Mouse (Mus musculus) limb, embryonic 14.5 days (tissue): Measurements from ENCODE around the gene Gm5089. TPM values are rescaled to one million over a fixed set of nuclear protein-coding genes. Genes with fewer than 3 reads are reported as not detected.

ENCODE experiments used
- ATAC-seq: fragments of 200-750 bp; cut with Nextera tagmentation; 2 replicates; pipeline ENCODE4 v1.8.0; 2017; ENCODE audit warnings: low read depth, moderate number of reproducible peaks, moderate TSS enrichment; ENCODE audit not compliant: low FRiP score
- DNase-seq: peaks from one replicate; pipeline ENCODE4 v3.0.0-alpha.2; 2015; ENCODE audit warnings: low spot score
- H3K27ac ChIP-seq: fragments of 300-500 bp; sonication (generic); replicated peaks from 2 replicates; pipeline ENCODE4 v1.5.1; 2014; ENCODE audit warnings: low read depth, mild to moderate bottlenecking, low read length, moderate library complexity, mixed read lengths
- H3K27me3 ChIP-seq: fragments of 300-500 bp; sonication (generic); 2 replicates; pipeline ENCODE4 v1.6.1; 2014; ENCODE audit warnings: low read length, mixed read lengths; ENCODE audit not compliant: control insufficient read depth, insufficient read depth
- H3K36me3 ChIP-seq: fragments of 300-500 bp; sonication (generic); 2 replicates; pipeline ENCODE4 v1.6.1; 2014; ENCODE audit warnings: mild to moderate bottlenecking, low read length, moderate library complexity, mixed read lengths; ENCODE audit not compliant: control insufficient read depth, insufficient read depth
- H3K4me1 ChIP-seq: fragments of 300-500 bp; sonication (generic); 2 replicates; pipeline ENCODE4 v1.6.1; 2014; ENCODE audit warnings: antibody characterized with exemption, low read length, mixed read lengths; ENCODE audit not compliant: control insufficient read depth, insufficient read depth
- H3K4me2 ChIP-seq: fragments of 300-500 bp; sonication (generic); replicated peaks from 2 replicates; pipeline ENCODE4 v1.6.1; 2014; ENCODE audit warnings: low read depth, mild to moderate bottlenecking, low read length, moderate library complexity; ENCODE audit not compliant: severe bottlenecking
- H3K4me3 ChIP-seq: fragments of 300-500 bp; sonication (generic); replicated peaks from 2 replicates; pipeline ENCODE4 v1.5.1; 2014; ENCODE audit warnings: low read length
- H3K9ac ChIP-seq: fragments of 300-500 bp; sonication (generic); 2 replicates; pipeline ENCODE4 v1.6.1; 2014; ENCODE audit warnings: mild to moderate bottlenecking, low read depth, low read length, moderate library complexity; ENCODE audit not compliant: severe bottlenecking
- H3K9me3 ChIP-seq: fragments of 300-500 bp; sonication (generic); 2 replicates; pipeline ENCODE4 v1.6.1; 2016; ENCODE audit warnings: low read length; ENCODE audit not compliant: control insufficient read depth
- POLR2A ChIP-seq: fragments of 200-500 bp; IDR thresholded peaks from 2 replicates; pipeline ENCODE4 v1.8.0; 2012; ENCODE audit warnings: inconsistent platforms, mild to moderate bottlenecking, moderate library complexity, borderline replicate concordance; ENCODE audit not compliant: insufficient read depth, insufficient read length; ENCODE audit errors: extremely low read depth
- WGBS: fragments of 180-500 bp; shearing (Covaris S2); extraction: QIAGEN DNeasy Blood & Tissue Kit; methylation state at CpG from one replicate; pipeline ENCODE4 v1.1.7; 2014; 5-methylcytosine and 5-hydroxymethylcytosine counted together
- polyA plus RNA-seq, 2 experiments: library from polyadenylated mRNA; depleted of rRNA in 1 of 2; stranded (reverse) in 1 of 2; unstranded in 1 of 2; fragments of >200 nt; fragmentation: Nextera tagmentation in 1 of 2; extraction: Ambion mirVana in 1 of 2; gene quantifications; 2 replicates each; pipeline versions ENCODE4 v1.2.1 to v1.2.3; 2012 to 2014

Gene Gm5089
- polyA plus RNA-seq, 2 experiments, result not detected

GRCm38 (mm10) chr14:122404596-122405154 lies 46.2 kb downstream of the Gm5089 start:
- 76% methylated on average over 7 of the region's 7 CpGs for WGBS
- Histone ChIP-seq H3K27ac (no peak overlapping the region), H3K27me3 (peaks cover 53% of the 10 kb centered on the region), H3K4me2 (no peak overlapping the region), H3K36me3 (no peaks in the 10 kb centered on the region), H3K4me3 (no peak overlapping the region), H3K9me3 (no peaks in the 10 kb centered on the region), H3K4me1 (peaks cover 14% of the 10 kb centered on the region), H3K9ac (no peak overlapping the region)
- DNase-seq, result no peak
- ATAC-seq, result no peak
- TF ChIP-seq POLR2A, result no peak

GRCm38 (mm10) chr14:122403422-122403940 lies 47.4 kb downstream of the Gm5089 start:
- H3K27ac ChIP-seq, result no peak overlapping the region
- DNase-seq (no peak), ATAC-seq (no peak)
- H3K9ac ChIP-seq, result no peak overlapping the region
- peaks cover 51% of the 10 kb centered on the region for H3K27me3 ChIP-seq
- no peaks in the 10 kb centered on the region for H3K9me3 ChIP-seq
- TF ChIP-seq POLR2A, result no peak
- H3K4me2 ChIP-seq, result no peak overlapping the region
- WGBS, result 72% methylated on average over 3 of the region's 3 CpGs
- no peaks in the 10 kb centered on the region for H3K36me3 ChIP-seq
- no peak overlapping the region for H3K4me3 ChIP-seq
- peaks cover 14% of the 10 kb centered on the region for H3K4me1 ChIP-seq

GRCm38 (mm10) chr14:122402716-122403258 lies 48.1 kb downstream of the Gm5089 start:
- DNase-seq, result no peak
- Histone ChIP-seq H3K4me1 (peaks cover 14% of the 10 kb centered on the region), H3K4me2 (no peak overlapping the region), H3K27ac (no peak overlapping the region), H3K9ac (no peak overlapping the region), H3K36me3 (no peaks in the 10 kb centered on the region), H3K9me3 (no peaks in the 10 kb centered on the region), H3K4me3 (no peak overlapping the region), H3K27me3 (peaks cover 46% of the 10 kb centered on the region)
- no peak for TF ChIP-seq POLR2A
- no peak for ATAC-seq
- 51% methylated on average over 12 of the region's 12 CpGs for WGBS

DNA sequence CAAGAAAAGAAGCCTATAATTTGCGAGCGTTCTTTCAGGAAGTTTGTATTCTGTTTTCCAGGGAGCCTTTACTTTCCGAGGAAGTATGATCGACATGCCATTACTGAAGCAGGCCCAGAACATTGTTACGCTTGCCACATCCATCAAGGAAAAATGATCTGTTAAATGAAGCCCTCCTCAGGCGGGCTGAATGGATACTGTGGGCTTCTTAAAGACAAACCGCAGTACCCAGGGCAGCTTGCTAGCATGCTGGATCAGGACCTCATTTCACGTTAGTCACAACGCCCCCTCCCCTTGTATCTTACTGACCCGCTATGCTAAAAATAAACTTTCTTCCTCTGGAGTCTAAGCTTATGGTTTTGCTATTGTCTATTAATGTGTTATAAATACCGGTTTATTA lies 49.0 kb downstream of the Gm5089 start:
- H3K9me3 ChIP-seq, result no peaks in the 10 kb centered on the region
- peaks cover 12% of the 10 kb centered on the region for H3K4me1 ChIP-seq
- TF ChIP-seq POLR2A, result no peak
- no peak overlapping the region for H3K9ac ChIP-seq
- peaks cover 37% of the 10 kb centered on the region for H3K27me3 ChIP-seq
- ATAC-seq (no peak), DNase-seq (no peak)
- no peak overlapping the region for H3K27ac ChIP-seq
- WGBS, result 59% methylated on average over 11 of the region's 11 CpGs
- H3K36me3 ChIP-seq, result no peaks in the 10 kb centered on the region
- no peak overlapping the region for H3K4me3 ChIP-seq
- H3K4me2 ChIP-seq, result no peak overlapping the region

GRCm38 (mm10) chr14:122399906-122400305 lies 51.0 kb downstream of the Gm5089 start:
- Histone ChIP-seq H3K4me2 (no peak overlapping the region), H3K27me3 (peaks cover 17% of the 10 kb centered on the region), H3K4me1 (no peaks in the 10 kb centered on the region), H3K9me3 (no peaks in the 10 kb centered on the region), H3K27ac (no peak overlapping the region), H3K9ac (no peak overlapping the region), H3K36me3 (no peaks in the 10 kb centered on the region), H3K4me3 (no peak overlapping the region)
- no peak for TF ChIP-seq POLR2A
- 35% methylated on average over 5 of the region's 5 CpGs for WGBS
- no peak for ATAC-seq
- no peak for DNase-seq

DNA sequence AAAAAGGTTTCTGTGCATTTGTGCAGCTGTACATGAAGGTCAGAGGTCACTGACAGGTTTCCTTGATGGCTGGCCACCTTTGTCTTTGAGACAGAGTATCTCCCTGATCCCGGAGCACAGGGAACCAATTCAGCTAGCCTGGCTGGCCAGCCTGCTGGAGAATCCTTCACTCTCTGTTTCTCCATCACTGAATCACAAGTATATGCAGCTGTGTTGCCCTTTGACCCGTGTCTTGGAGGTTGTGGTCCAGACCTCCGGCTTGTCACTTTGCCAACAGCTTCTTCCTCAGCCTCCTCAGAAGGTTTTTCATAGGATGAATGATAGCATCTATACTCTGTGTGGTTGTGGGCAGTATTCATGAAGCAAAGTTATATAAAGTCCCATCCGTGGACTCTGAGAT lies 52.2 kb downstream of the Gm5089 start:
- no peak for TF ChIP-seq POLR2A
- H3K27me3 ChIP-seq, result peaks cover 10% of the 10 kb centered on the region; the same call in 1 of the 2 replicates
- no peak for ATAC-seq
- no peaks in the 10 kb centered on the region for H3K4me1 ChIP-seq
- H3K4me3 ChIP-seq, result no peak overlapping the region
- no peak overlapping the region for H3K4me2 ChIP-seq
- H3K9ac ChIP-seq, result no peak overlapping the region
- WGBS, result 77% methylated on average over 4 of the region's 4 CpGs
- H3K27ac ChIP-seq, result no peak overlapping the region
- DNase-seq, result no peak
- H3K9me3 ChIP-seq, result no peaks in the 10 kb centered on the region
- H3K36me3 ChIP-seq, result no peaks in the 10 kb centered on the region
